Mouse (Mus musculus): ENCODE measurements around the gene Nhs.

- TF ChIP-seq CTCF (IDR thresholded peaks at IDR 0.05; ENCODE audit: borderline replicate concordance, extremely low read depth, insufficient read depth, insufficient read length) = no peak
- no peak for TF ChIP-seq POLR2A (IDR thresholded peaks at IDR 0.05; ENCODE audit: borderline replicate concordance, extremely low read depth, insufficient read depth, insufficient read length, poor library complexity, severe bottlenecking)
Observed at GRCm38 (mm10) chrX:161871306-161871705, 288.2 kb downstream of the Nhs start.
